Mouse (Mus musculus): ENCODE measurements at regions not wholly inside any gene's neighbourhood (a gene's known extent, or its start where the extent isn't known, plus 50 kb on each side); places are given as distances from the start of the nearest gene placed in this dataset.

DNA sequence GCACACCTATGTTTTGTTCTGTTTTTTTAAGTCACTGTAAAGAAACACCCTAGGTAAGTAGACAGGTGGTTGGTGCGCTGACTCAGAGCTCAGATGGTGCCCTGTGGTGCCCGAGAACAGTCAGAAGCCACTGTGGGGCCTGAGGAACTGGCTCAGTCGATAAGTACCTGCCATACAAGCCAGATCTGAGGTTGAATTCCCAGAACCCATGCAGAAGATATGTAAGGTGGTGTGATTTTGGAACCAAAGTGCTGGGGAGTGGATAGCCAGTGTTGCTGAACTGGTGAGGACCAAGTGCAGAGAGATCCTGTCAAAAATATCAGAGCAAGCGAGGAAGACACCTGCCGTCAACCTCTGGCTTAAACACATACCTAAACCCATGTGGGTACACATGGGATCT, 65.4 kb downstream of the Chst1 start:
- TF ChIP-seq CTCF (IDR thresholded peaks at IDR 0.05; ENCODE audit: extremely low read depth, insufficient read depth, insufficient read length, insufficient replicate concordance) (no peak), POLR2A (IDR thresholded peaks at IDR 0.05; ENCODE audit: low read depth, low read length) (no peak)
